Mouse (Mus musculus): ENCODE results near the gene Tpmt. TPM values are rescaled to one million over a fixed set of nuclear protein-coding genes. Genes with fewer than 3 reads are reported as not detected.

Gene Tpmt
- polyA plus RNA-seq, 1 experiment: 7.4 TPM

- no peaks in the 10 kb centered on the region for H3K36me3 ChIP-seq (ENCODE audit: control insufficient read depth, insufficient read depth)
- H3ac ChIP-seq (ENCODE audit: control insufficient read depth, insufficient read length): no peak overlapping the region
- no peaks in the 10 kb centered on the region for H3K79me2 ChIP-seq (ENCODE audit: control insufficient read depth, insufficient read depth)
- H3K4me2 ChIP-seq (ENCODE audit: low read depth): no peak overlapping the region
- no peaks in the 10 kb centered on the region for H3K27me3 ChIP-seq (ENCODE audit: control insufficient read depth, insufficient read depth, insufficient read length)
- no peak for TF ChIP-seq POLR2A (IDR thresholded peaks at IDR 0.05; ENCODE audit: insufficient read length, low read depth)
- no peak for TF ChIP-seq TCF12 (IDR thresholded peaks at IDR 0.05; ENCODE audit: insufficient read depth, poor library complexity, severe bottlenecking)
- TF ChIP-seq E2F4 (IDR thresholded peaks at IDR 0.05; ENCODE audit: insufficient read depth): no peak
- no peak overlapping the region for H3K4me3 ChIP-seq
These were observed 54.0 kb downstream of the Tpmt start for GRCm38 (mm10) chr13:46990376-46991011.

GRCm38 (mm10) chr13:46987941-46988340 lies 56.6 kb downstream of the Tpmt start:
- Histone ChIP-seq H3K36me3 (ENCODE audit: control insufficient read depth, insufficient read depth) (no peaks in the 10 kb centered on the region), H3K79me2 (ENCODE audit: control insufficient read depth, insufficient read depth) (no peaks in the 10 kb centered on the region), H3K27me3 (ENCODE audit: control insufficient read depth, insufficient read depth, insufficient read length) (no peaks in the 10 kb centered on the region), H3K4me3 (no peak overlapping the region), H3K4me2 (ENCODE audit: low read depth) (no peak overlapping the region), H3ac (ENCODE audit: control insufficient read depth, insufficient read length) (no peak overlapping the region)
- TF ChIP-seq TCF3 (IDR thresholded peaks at IDR 0.05; ENCODE audit: insufficient read length, low read depth): no peak
- TF ChIP-seq MYOG (IDR thresholded peaks at IDR 0.05; ENCODE audit: control insufficient read depth in 1 of 3, insufficient read depth in 1 of 3, insufficient read length in 2 of 3, low read depth in 2 of 3): no peak
- no peak for TF ChIP-seq MAX (IDR thresholded peaks at IDR 0.05; ENCODE audit: low read depth)
- TF ChIP-seq MYOD1 (IDR thresholded peaks at IDR 0.05; ENCODE audit: control insufficient read depth in 1 of 3, insufficient read length in 2 of 3, low read depth in 2 of 3): no peak
- TF ChIP-seq POLR2A (IDR thresholded peaks at IDR 0.05; ENCODE audit: insufficient read length, low read depth): no peak
- no peak for TF ChIP-seq TCF12 (IDR thresholded peaks at IDR 0.05; ENCODE audit: insufficient read depth, poor library complexity, severe bottlenecking)
- TF ChIP-seq USF1 (IDR thresholded peaks at IDR 0.05; ENCODE audit: low read depth): no peak
- no peak for TF ChIP-seq REST (IDR thresholded peaks at IDR 0.05; ENCODE audit: insufficient read depth, insufficient read length)
- no peak for TF ChIP-seq CEBPB (IDR thresholded peaks at IDR 0.05; ENCODE audit: insufficient read depth, poor library complexity, severe bottlenecking)
- TF ChIP-seq E2F4 (IDR thresholded peaks at IDR 0.05; ENCODE audit: insufficient read depth): no peak
- TF ChIP-seq SRF (IDR thresholded peaks at IDR 0.05; ENCODE audit: control insufficient read depth, insufficient read length, low read depth): no peak
- TF ChIP-seq POLR2AphosphoS2 (IDR thresholded peaks at IDR 0.05; ENCODE audit: insufficient read length, low read depth): no peak

- no peak overlapping the region for H3K4me2 ChIP-seq (ENCODE audit: low read depth)
- H3K4me3 ChIP-seq: no peak overlapping the region
- H3K36me3 ChIP-seq (ENCODE audit: control insufficient read depth, insufficient read depth): no peaks in the 10 kb centered on the region
- H3K27me3 ChIP-seq (ENCODE audit: control insufficient read depth, insufficient read depth, insufficient read length): no peaks in the 10 kb centered on the region
- H3K79me2 ChIP-seq (ENCODE audit: control insufficient read depth, insufficient read depth): no peaks in the 10 kb centered on the region
- TF ChIP-seq REST (IDR thresholded peaks at IDR 0.05; ENCODE audit: insufficient read depth, insufficient read length) (no peak), POLR2AphosphoS2 (IDR thresholded peaks at IDR 0.05; ENCODE audit: insufficient read length, low read depth) (no peak), POLR2A (IDR thresholded peaks at IDR 0.05; ENCODE audit: insufficient read length, low read depth) (no peak), MAX (IDR thresholded peaks at IDR 0.05; ENCODE audit: low read depth) (no peak), USF1 (IDR thresholded peaks at IDR 0.05; ENCODE audit: low read depth) (no peak), TCF12 (IDR thresholded peaks at IDR 0.05; ENCODE audit: insufficient read depth, poor library complexity, severe bottlenecking) (no peak), SRF (IDR thresholded peaks at IDR 0.05; ENCODE audit: control insufficient read depth, insufficient read length, low read depth) (no peak), E2F4 (IDR thresholded peaks at IDR 0.05; ENCODE audit: insufficient read depth) (no peak), MYOG (IDR thresholded peaks at IDR 0.05; ENCODE audit: control insufficient read depth in 1 of 3, insufficient read depth in 1 of 3, insufficient read length in 2 of 3, low read depth in 2 of 3) (no peak), TCF3 (IDR thresholded peaks at IDR 0.05; ENCODE audit: insufficient read length, low read depth) (no peak), CEBPB (IDR thresholded peaks at IDR 0.05; ENCODE audit: insufficient read depth, poor library complexity, severe bottlenecking) (no peak), MYOD1 (IDR thresholded peaks at IDR 0.05; ENCODE audit: control insufficient read depth in 1 of 3, insufficient read length in 2 of 3, low read depth in 2 of 3) (no peak)
- no peak overlapping the region for H3ac ChIP-seq (ENCODE audit: control insufficient read depth, insufficient read length)
These were observed 58.3 kb downstream of the Tpmt start for GRCm38 (mm10) chr13:46986208-46986607.

DNA sequence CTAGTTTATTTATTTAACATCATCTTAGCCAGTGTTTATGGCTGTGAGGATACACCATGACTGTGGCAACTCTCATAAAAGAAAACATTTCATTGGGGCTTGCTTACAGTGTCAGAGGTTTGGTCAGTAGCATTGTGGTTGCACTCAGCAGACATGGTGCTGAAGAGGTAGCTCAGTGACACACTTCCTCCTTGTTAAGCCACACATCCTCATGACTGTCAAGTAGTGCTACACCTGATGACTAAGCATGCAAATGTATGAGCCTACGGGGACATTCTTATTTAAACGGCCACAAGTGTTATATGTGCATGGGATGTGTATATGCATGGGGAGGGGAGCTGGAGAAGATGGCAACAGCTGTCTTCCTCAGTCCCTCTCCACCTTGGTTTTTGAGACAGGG lies 60.7 kb downstream of the Tpmt start:
- no peak overlapping the region for H3ac ChIP-seq (ENCODE audit: control insufficient read depth, insufficient read length)
- no peaks in the 10 kb centered on the region for H3K79me2 ChIP-seq (ENCODE audit: control insufficient read depth, insufficient read depth)
- no peak overlapping the region for H3K4me3 ChIP-seq
- no peaks in the 10 kb centered on the region for H3K27me3 ChIP-seq (ENCODE audit: control insufficient read depth, insufficient read depth, insufficient read length)
- TF ChIP-seq MAX (IDR thresholded peaks at IDR 0.05; ENCODE audit: low read depth): no peak
- no peak for TF ChIP-seq POLR2AphosphoS2 (IDR thresholded peaks at IDR 0.05; ENCODE audit: insufficient read length, low read depth)
- no peak for TF ChIP-seq USF1 (IDR thresholded peaks at IDR 0.05; ENCODE audit: low read depth)
- TF ChIP-seq MYOD1 (IDR thresholded peaks at IDR 0.05; ENCODE audit: control insufficient read depth in 1 of 3, insufficient read length in 2 of 3, low read depth in 2 of 3): no peak
- TF ChIP-seq SRF (IDR thresholded peaks at IDR 0.05; ENCODE audit: control insufficient read depth, insufficient read length, low read depth): no peak
- no peak for TF ChIP-seq E2F4 (IDR thresholded peaks at IDR 0.05; ENCODE audit: insufficient read depth)
- no peak for TF ChIP-seq MYOG (IDR thresholded peaks at IDR 0.05; ENCODE audit: control insufficient read depth in 1 of 3, insufficient read depth in 1 of 3, insufficient read length in 2 of 3, low read depth in 2 of 3)
- no peak for TF ChIP-seq REST (IDR thresholded peaks at IDR 0.05; ENCODE audit: insufficient read depth, insufficient read length)
- no peak overlapping the region for H3K4me2 ChIP-seq (ENCODE audit: low read depth)
- no peaks in the 10 kb centered on the region for H3K36me3 ChIP-seq (ENCODE audit: control insufficient read depth, insufficient read depth)

DNA sequence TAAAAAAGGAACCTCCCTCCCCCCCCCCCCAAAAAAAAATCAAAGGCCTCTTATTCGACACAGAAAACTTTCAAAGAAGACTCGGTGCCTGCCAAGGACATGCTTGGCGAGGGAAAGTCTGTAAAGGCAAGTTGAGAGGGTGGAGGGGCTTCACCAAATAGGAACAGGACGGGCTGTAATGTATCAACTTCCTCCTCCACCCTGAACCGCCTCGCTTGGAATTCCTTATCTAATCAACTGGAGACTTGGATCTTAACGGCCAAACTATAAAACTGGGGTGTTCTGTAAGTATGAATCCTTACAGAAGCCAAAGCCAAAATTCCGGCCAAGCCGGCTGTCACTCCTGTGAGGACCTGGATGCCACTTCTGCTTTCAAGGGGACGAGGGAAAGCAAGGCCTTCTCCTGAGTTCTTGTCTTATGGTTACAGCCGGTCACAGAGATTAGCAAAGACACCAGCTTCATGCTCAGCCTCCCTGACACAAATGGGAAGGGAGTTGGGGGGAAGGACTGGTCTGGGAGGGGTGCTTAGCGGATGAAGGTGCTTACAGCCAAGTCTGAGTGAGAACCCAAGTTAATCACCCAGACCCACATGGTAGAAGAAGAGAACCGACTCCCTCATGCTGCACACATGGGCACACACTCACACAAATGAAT lies 64.6 kb downstream of the Tpmt start:
- no peaks in the 10 kb centered on the region for H3K79me2 ChIP-seq (ENCODE audit: control insufficient read depth, insufficient read depth)
- no peak overlapping the region for H3K4me2 ChIP-seq (ENCODE audit: low read depth)
- no peak overlapping the region for H3K4me3 ChIP-seq
- H3K27me3 ChIP-seq (ENCODE audit: control insufficient read depth, insufficient read depth, insufficient read length): no peaks in the 10 kb centered on the region
- TF ChIP-seq CEBPB (IDR thresholded peaks at IDR 0.05; ENCODE audit: insufficient read depth, poor library complexity, severe bottlenecking) (no peak), USF1 (IDR thresholded peaks at IDR 0.05; ENCODE audit: low read depth) (no peak), TCF12 (IDR thresholded peaks at IDR 0.05; ENCODE audit: insufficient read depth, poor library complexity, severe bottlenecking) (no peak), TCF3 (IDR thresholded peaks at IDR 0.05; ENCODE audit: insufficient read length, low read depth) (no peak), POLR2A (IDR thresholded peaks at IDR 0.05; ENCODE audit: insufficient read length, low read depth) (no peak), POLR2AphosphoS2 (IDR thresholded peaks at IDR 0.05; ENCODE audit: insufficient read length, low read depth) (no peak), SRF (IDR thresholded peaks at IDR 0.05; ENCODE audit: control insufficient read depth, insufficient read length, low read depth) (no peak), MYOD1 (IDR thresholded peaks at IDR 0.05; ENCODE audit: control insufficient read depth in 1 of 3, insufficient read length in 2 of 3, low read depth in 2 of 3) (no peak), MAX (IDR thresholded peaks at IDR 0.05; ENCODE audit: low read depth) (no peak), E2F4 (IDR thresholded peaks at IDR 0.05; ENCODE audit: insufficient read depth) (no peak)
- no peak overlapping the region for H3ac ChIP-seq (ENCODE audit: control insufficient read depth, insufficient read length)
- H3K36me3 ChIP-seq (ENCODE audit: control insufficient read depth, insufficient read depth): no peaks in the 10 kb centered on the region

Measured in myocyte (in vitro differentiated cells).